Mouse (Mus musculus): ENCODE results near the gene Gapvd1. TPM values are rescaled to one million over a fixed set of nuclear protein-coding genes. Genes with fewer than 3 reads are reported as not detected.

Gene Gapvd1
- polyA plus RNA-seq, 1 experiment from 2014 or later, result 62.7 TPM

- Histone ChIP-seq H3K27ac (ENCODE audit: low read length) (no peak overlapping the region), H3K4me1 (ENCODE audit: control insufficient read depth, insufficient read depth, low read length) (0 out of 2 replicates have a peak, but pooled peaks cover 3% of the 10 kb centered on the region), H3K27me3 (ENCODE audit: control insufficient read depth, insufficient read depth, low read length) (no peaks in the 10 kb centered on the region), H3K9me3 (replicated peaks; ENCODE audit: control insufficient read depth, low read length) (no peaks in the 10 kb centered on the region), H3K9ac (ENCODE audit: low read length) (no peak overlapping the region), H3K4me2 (ENCODE audit: low read depth, low read length) (no peak overlapping the region), H3K36me3 (ENCODE audit: control insufficient read depth, insufficient read depth) (peaks cover 64% of the 10 kb centered on the region), H3K4me3 (ENCODE audit: low read length) (no peak overlapping the region)
- no peak for ATAC-seq (replicated peaks; ENCODE audit: extremely low read depth, insufficient read depth, low FRiP score)
- WGBS, result 93% methylated on average over 10 of the region's 10 CpGs
Observed at GRCm38 (mm10) chr2:34692861-34693260, 62.2 kb downstream of the Gapvd1 start.

DNA sequence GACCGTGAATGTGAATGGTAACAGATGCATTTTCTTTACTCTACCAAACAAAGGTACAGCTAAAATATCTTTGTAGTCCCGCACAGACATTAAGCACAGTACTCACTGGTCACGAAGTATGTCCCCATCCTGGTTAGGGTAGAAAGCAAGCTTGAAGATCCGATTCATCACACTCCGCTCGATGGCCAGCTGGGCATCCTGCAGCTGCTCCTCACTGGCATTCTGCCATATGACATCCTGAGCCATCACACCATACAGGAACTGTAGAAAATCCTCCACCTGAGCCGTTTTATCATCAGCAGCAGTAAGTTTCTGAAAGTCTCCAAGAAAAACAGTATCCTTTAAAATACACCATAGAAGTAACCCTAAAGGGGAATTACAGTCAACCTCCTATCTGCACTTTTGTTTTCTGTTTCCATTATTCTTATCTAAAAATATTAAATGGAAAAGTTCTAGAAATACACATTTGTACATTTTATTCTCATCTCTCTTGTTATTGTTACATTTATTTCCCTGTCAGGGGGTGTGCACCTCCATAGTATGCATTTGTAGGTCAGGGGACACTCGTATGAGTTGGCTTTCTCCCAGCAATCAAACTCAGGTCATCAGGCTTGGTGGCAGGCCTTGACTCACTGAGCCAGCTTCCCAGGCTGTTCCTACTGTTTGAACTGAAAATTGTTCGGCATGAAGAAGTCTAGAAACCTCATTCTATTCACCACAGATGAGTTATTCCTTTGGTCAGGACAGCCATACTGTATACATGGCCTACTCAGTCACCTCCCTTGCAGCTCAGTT is 70.8 kb downstream of the Gapvd1 start:
- ATAC-seq (replicated peaks; ENCODE audit: extremely low read depth, insufficient read depth, low FRiP score), result no peak
- H3K9me3 ChIP-seq (replicated peaks; ENCODE audit: control insufficient read depth, low read length), result no peaks in the 10 kb centered on the region
- no peaks in the 10 kb centered on the region for H3K4me1 ChIP-seq (ENCODE audit: control insufficient read depth, insufficient read depth, low read length)
- H3K4me2 ChIP-seq (ENCODE audit: low read depth, low read length), result no peak overlapping the region
- peaks cover 58% of the 10 kb centered on the region for H3K36me3 ChIP-seq (ENCODE audit: control insufficient read depth, insufficient read depth)
- 84% methylated on average over 9 of the region's 9 CpGs for WGBS
- no peak overlapping the region for H3K9ac ChIP-seq (ENCODE audit: low read length)
- no peak overlapping the region for H3K4me3 ChIP-seq (ENCODE audit: low read length)
- no peak overlapping the region for H3K27ac ChIP-seq (ENCODE audit: low read length)
- no peaks in the 10 kb centered on the region for H3K27me3 ChIP-seq (ENCODE audit: control insufficient read depth, insufficient read depth, low read length)

DNA sequence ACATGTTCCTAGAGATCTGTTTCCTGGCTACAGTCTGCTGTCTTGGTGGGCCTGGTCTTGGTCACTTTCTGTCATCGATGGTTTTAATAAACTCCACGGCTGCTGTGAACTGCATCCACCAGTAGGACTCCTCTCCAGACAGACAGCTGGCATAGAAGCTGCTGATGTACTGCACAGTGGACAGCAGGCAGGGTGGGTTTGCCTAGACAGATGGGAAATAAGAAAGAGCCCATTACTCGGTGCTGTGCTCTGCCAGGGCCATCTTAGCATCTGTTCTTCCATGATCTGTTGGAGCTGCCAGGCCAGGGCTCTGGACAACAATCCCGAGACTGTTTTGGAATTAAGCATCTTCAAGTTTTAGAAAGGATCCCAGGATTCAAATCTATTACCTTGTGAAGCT is 77.1 kb downstream of the Gapvd1 start:
- Histone ChIP-seq H3K4me2 (ENCODE audit: low read depth, low read length) (no peak overlapping the region), H3K9ac (ENCODE audit: low read length) (no peak overlapping the region), H3K4me3 (ENCODE audit: low read length) (no peak overlapping the region), H3K4me1 (ENCODE audit: control insufficient read depth, insufficient read depth, low read length) (no peaks in the 10 kb centered on the region), H3K27ac (ENCODE audit: low read length) (no peak overlapping the region), H3K9me3 (replicated peaks; ENCODE audit: control insufficient read depth, low read length) (no peaks in the 10 kb centered on the region), H3K27me3 (ENCODE audit: control insufficient read depth, insufficient read depth, low read length) (no peaks in the 10 kb centered on the region), H3K36me3 (ENCODE audit: control insufficient read depth, insufficient read depth) (peaks cover 38% of the 10 kb centered on the region)
- 77% methylated on average over 4 of the region's 4 CpGs for WGBS
- no peak for ATAC-seq (replicated peaks; ENCODE audit: extremely low read depth, insufficient read depth, low FRiP score)

- 94% methylated on average over 8 of the region's 8 CpGs for WGBS
- no peak overlapping the region for H3K27ac ChIP-seq (ENCODE audit: low read length)
- H3K36me3 ChIP-seq (ENCODE audit: control insufficient read depth, insufficient read depth), result peaks cover 31% of the 10 kb centered on the region
- H3K9me3 ChIP-seq (replicated peaks; ENCODE audit: control insufficient read depth, low read length), result no peaks in the 10 kb centered on the region
- no peaks in the 10 kb centered on the region for H3K4me1 ChIP-seq (ENCODE audit: control insufficient read depth, insufficient read depth, low read length)
- H3K4me2 ChIP-seq (ENCODE audit: low read depth, low read length), result no peak overlapping the region
- H3K27me3 ChIP-seq (ENCODE audit: control insufficient read depth, insufficient read depth, low read length), result no peaks in the 10 kb centered on the region
- no peak overlapping the region for H3K4me3 ChIP-seq (ENCODE audit: low read length)
- H3K9ac ChIP-seq (ENCODE audit: low read length), result no peak overlapping the region
- no peak for ATAC-seq (replicated peaks; ENCODE audit: extremely low read depth, insufficient read depth, low FRiP score)
Observed at GRCm38 (mm10) chr2:34677061-34677460, 78.0 kb downstream of the Gapvd1 start.

- Histone ChIP-seq H3K4me2 (ENCODE audit: low read depth, low read length) (no peak overlapping the region), H3K27ac (ENCODE audit: low read length) (no peak overlapping the region), H3K4me1 (ENCODE audit: control insufficient read depth, insufficient read depth, low read length) (peaks cover 13% of the 10 kb centered on the region), H3K27me3 (ENCODE audit: control insufficient read depth, insufficient read depth, low read length) (no peaks in the 10 kb centered on the region), H3K4me3 (ENCODE audit: low read length) (no peak overlapping the region), H3K9ac (ENCODE audit: low read length) (no peak overlapping the region), H3K9me3 (replicated peaks; ENCODE audit: control insufficient read depth, low read length) (no peaks in the 10 kb centered on the region), H3K36me3 (ENCODE audit: control insufficient read depth, insufficient read depth) (peaks cover 24% of the 10 kb centered on the region)
- WGBS, result 84% methylated on average over 11 of the region's 11 CpGs
- ATAC-seq (replicated peaks; ENCODE audit: extremely low read depth, insufficient read depth, low FRiP score), result no peak
Observed at GRCm38 (mm10) chr2:34673846-34674245, 81.2 kb downstream of the Gapvd1 start.

- Histone ChIP-seq H3K9me3 (replicated peaks; ENCODE audit: control insufficient read depth, low read length) (no peaks in the 10 kb centered on the region), H3K36me3 (ENCODE audit: control insufficient read depth, insufficient read depth) (0 out of 2 replicates have a peak, but pooled peaks cover 2% of the 10 kb centered on the region), H3K4me2 (ENCODE audit: low read depth, low read length) (peak overlapping the region; percentile 84), H3K27ac (ENCODE audit: low read length) (peak overlapping the region; percentile 43; the same call in 1 of the 2 replicates), H3K27me3 (ENCODE audit: control insufficient read depth, insufficient read depth, low read length) (no peaks in the 10 kb centered on the region), H3K4me1 (ENCODE audit: control insufficient read depth, insufficient read depth, low read length) (peaks cover 18% of the 10 kb centered on the region), H3K4me3 (ENCODE audit: low read length) (peak overlapping the region; percentile 57), H3K9ac (ENCODE audit: low read length) (peak overlapping the region; percentile 75)
- ATAC-seq (replicated peaks; ENCODE audit: extremely low read depth, insufficient read depth, low FRiP score), result peak; percentile 57
- WGBS, result 31% methylated on average over 31 of the region's 31 CpGs
Observed at GRCm38 (mm10) chr2:34671385-34672026, 83.5 kb downstream of the Gapvd1 start.

- ATAC-seq (replicated peaks; ENCODE audit: extremely low read depth, insufficient read depth, low FRiP score), result no peak
- 76% methylated on average over 6 of the region's 6 CpGs for WGBS
- no peak overlapping the region for H3K9ac ChIP-seq (ENCODE audit: low read length)
- H3K36me3 ChIP-seq (ENCODE audit: control insufficient read depth, insufficient read depth), result 0 out of 2 replicates have a peak, but pooled peaks cover 1% of the 10 kb centered on the region
- H3K4me1 ChIP-seq (ENCODE audit: control insufficient read depth, insufficient read depth, low read length), result peaks cover 18% of the 10 kb centered on the region
- H3K27me3 ChIP-seq (ENCODE audit: control insufficient read depth, insufficient read depth, low read length), result no peaks in the 10 kb centered on the region
- H3K9me3 ChIP-seq (replicated peaks; ENCODE audit: control insufficient read depth, low read length), result no peaks in the 10 kb centered on the region
- no peak overlapping the region for H3K4me3 ChIP-seq (ENCODE audit: low read length)
- H3K27ac ChIP-seq (ENCODE audit: low read length), result no peak overlapping the region
- no peak overlapping the region for H3K4me2 ChIP-seq (ENCODE audit: low read depth, low read length)
Observed at GRCm38 (mm10) chr2:34670470-34670869, 84.6 kb downstream of the Gapvd1 start.

DNA sequence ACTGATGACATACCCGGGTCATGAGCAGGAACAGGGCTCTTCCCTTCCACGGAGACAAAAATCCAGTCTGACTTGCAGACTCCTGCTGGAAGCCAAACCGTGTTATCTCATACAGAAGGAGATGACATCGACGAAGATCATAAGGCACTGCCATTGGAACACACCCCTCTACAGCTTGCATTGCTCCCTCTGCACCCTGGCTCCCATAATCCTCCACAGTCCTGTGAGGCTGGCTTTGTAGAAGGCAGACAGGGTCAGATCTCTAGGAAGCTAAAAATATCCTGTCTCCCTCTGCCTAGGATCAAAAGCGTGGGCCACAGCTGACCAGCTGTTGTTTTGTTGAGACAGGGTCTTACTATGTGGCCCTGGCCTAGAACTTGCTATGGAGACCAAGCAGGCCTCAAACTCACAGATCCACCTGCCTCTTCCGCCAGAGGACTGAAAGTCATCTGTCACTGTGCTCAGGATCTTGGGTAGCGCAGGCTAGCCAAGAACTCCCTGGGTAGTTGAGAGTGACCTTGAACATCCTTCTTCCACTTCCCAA is 85.8 kb downstream of the Gapvd1 start:
- peak overlapping the region; percentile 47; the same call in 1 of the 2 replicates for H3K9ac ChIP-seq (ENCODE audit: low read length)
- H3K4me2 ChIP-seq (ENCODE audit: low read depth, low read length), result peak overlapping the region; percentile 42
- H3K4me3 ChIP-seq (ENCODE audit: low read length), result no peak overlapping the region
- no peaks in the 10 kb centered on the region for H3K9me3 ChIP-seq (replicated peaks; ENCODE audit: control insufficient read depth, low read length)
- ATAC-seq (replicated peaks; ENCODE audit: extremely low read depth, insufficient read depth, low FRiP score), result 0 out of 2 replicates have a peak, but pooled peaks have one; percentile 25
- peaks cover 18% of the 10 kb centered on the region for H3K4me1 ChIP-seq (ENCODE audit: control insufficient read depth, insufficient read depth, low read length)
- H3K27me3 ChIP-seq (ENCODE audit: control insufficient read depth, insufficient read depth, low read length), result no peaks in the 10 kb centered on the region
- 26% methylated on average over 8 of the region's 8 CpGs for WGBS
- H3K36me3 ChIP-seq (ENCODE audit: control insufficient read depth, insufficient read depth), result no peaks in the 10 kb centered on the region
- H3K27ac ChIP-seq (ENCODE audit: low read length), result peak overlapping the region; percentile 79

All from heart, embryonic 16.5 days (tissue).